Mouse (Mus musculus) limb, embryonic 11.5 days (tissue): ENCODE data around the gene AU021092. TPM values are rescaled to one million over a fixed set of nuclear protein-coding genes. Genes with fewer than 3 reads are reported as not detected.
A peak's percentile ranks its signal among the peaks of the same experiment; 100 is the strongest.
"Not testable (repeated sequence)": the region's sequence is repeated elsewhere in the genome, so short reads cannot be mapped to it uniquely, and the experiment has no call there.

Source experiments
- ATAC-seq: fragments of 200-750 bp; cut with Nextera tagmentation; 2 replicates; pipeline ENCODE4 v1.8.0; 2017; ENCODE audit warnings: low read depth; ENCODE audit not compliant: insufficient number of reproducible peaks, low FRiP score, low TSS enrichment
- DNase-seq: peaks from one replicate; pipeline ENCODE4 v3.0.0-alpha.2; 2015; ENCODE audit warnings: low spot score
- H3K27ac ChIP-seq: fragments of 300-500 bp; sonication (generic); replicated peaks from 2 replicates; pipeline ENCODE4 v1.5.1; 2014; ENCODE audit warnings: low read depth, mild to moderate bottlenecking, low read length
- H3K27me3 ChIP-seq: fragments of 300-500 bp; sonication (generic); 2 replicates; pipeline ENCODE4 v1.6.1; 2014; ENCODE audit warnings: mild to moderate bottlenecking, low read length, mixed read lengths; ENCODE audit not compliant: control insufficient read depth, insufficient read depth
- H3K36me3 ChIP-seq: fragments of 300-500 bp; sonication (generic); 2 replicates; pipeline ENCODE4 v1.6.1; 2014; ENCODE audit warnings: mild to moderate bottlenecking, low read length, moderate library complexity, mixed read lengths; ENCODE audit not compliant: control insufficient read depth, insufficient read depth
- H3K4me1 ChIP-seq: fragments of 300-500 bp; sonication (generic); 2 replicates; pipeline ENCODE4 v1.6.1; 2014; ENCODE audit warnings: low read length, mixed read lengths; ENCODE audit not compliant: control insufficient read depth, insufficient read depth
- H3K4me2 ChIP-seq: fragments of 300-500 bp; sonication (generic); 2 replicates; pipeline ENCODE4 v1.6.1; 2014; ENCODE audit warnings: low read depth, mild to moderate bottlenecking, moderate library complexity; ENCODE audit not compliant: severe bottlenecking
- H3K4me3 ChIP-seq: fragments of 300-500 bp; sonication (generic); 2 replicates; pipeline ENCODE4 v1.5.1; 2014; ENCODE audit warnings: low read depth, low read length
- H3K9ac ChIP-seq: fragments of 300-500 bp; sonication (generic); 2 replicates; pipeline ENCODE4 v1.6.1; 2014; ENCODE audit warnings: mild to moderate bottlenecking, low read length
- H3K9me3 ChIP-seq: fragments of 300-500 bp; sonication (generic); 2 replicates; pipeline ENCODE4 v1.6.1; 2016; ENCODE audit warnings: low read length; ENCODE audit not compliant: control insufficient read depth
- WGBS: fragments of 180-500 bp; shearing (Covaris S2); extraction: QIAGEN DNeasy Blood & Tissue Kit; methylation state at CpG from one replicate; pipeline ENCODE4 v1.1.7; 2014; 5-methylcytosine and 5-hydroxymethylcytosine counted together
- polyA plus RNA-seq: library from polyadenylated mRNA; unstranded; fragments of >200 nt; fragmentation: Nextera tagmentation; extraction: Ambion mirVana; gene quantifications from 2 replicates; pipeline ENCODE4 v1.2.1, GENCODE M21; 2014

AU021092 gene
- polyA plus RNA-seq, 1 experiment from 2014 or later = 1.6 TPM

GRCm38 (mm10) chr16:5252260-5252659 lies 30.2 kb upstream of the AU021092 start:
- H3K9ac ChIP-seq = no peak overlapping the region
- DNase-seq (no peak), ATAC-seq (no peak)
- 90% methylated on average over 2 of the region's 2 CpGs for WGBS
- H3K27ac ChIP-seq = no peak overlapping the region
- H3K9me3 ChIP-seq = no peaks in the 10 kb centered on the region
- H3K36me3 ChIP-seq = no peaks in the 10 kb centered on the region; the same call in 1 of the 2 replicates
- H3K4me1 ChIP-seq = peaks cover 9% of the 10 kb centered on the region; the same call in 1 of the 2 replicates
- no peaks in the 10 kb centered on the region for H3K27me3 ChIP-seq
- H3K4me2 ChIP-seq = no peak overlapping the region
- H3K4me3 ChIP-seq = no peak overlapping the region

- H3K9me3 ChIP-seq = no peaks in the 10 kb centered on the region
- H3K4me2 ChIP-seq = no peak overlapping the region
- no peak for DNase-seq
- no peaks in the 10 kb centered on the region for H3K27me3 ChIP-seq
- no peak overlapping the region for H3K9ac ChIP-seq
- no peaks in the 10 kb centered on the region; the same call in 1 of the 2 replicates for H3K36me3 ChIP-seq
- no peak overlapping the region for H3K27ac ChIP-seq
- 87% methylated on average over 3 of the region's 3 CpGs for whole genome bisulfite sequencing
- H3K4me1 ChIP-seq = peaks cover 7% of the 10 kb centered on the region; the same call in 1 of the 2 replicates
- no peak for ATAC-seq
- no peak overlapping the region for H3K4me3 ChIP-seq
Observed at GRCm38 (mm10) chr16:5250891-5251290, 28.8 kb upstream of the AU021092 start.

- peaks cover 3% of the 10 kb centered on the region; the same call in 1 of the 2 replicates for H3K36me3 ChIP-seq
- no peaks in the 10 kb centered on the region for H3K27me3 ChIP-seq
Observed at GRCm38 (mm10) chr16:5244411-5244810, 22.3 kb upstream of the AU021092 start.

GRCm38 (mm10) chr16:5242882-5243281 lies 20.8 kb upstream of the AU021092 start:
- no peaks in the 10 kb centered on the region for H3K27me3 ChIP-seq
- H3K4me2 ChIP-seq = no peak overlapping the region
- no peaks in the 10 kb centered on the region for H3K4me1 ChIP-seq
- H3K9ac ChIP-seq = no peak overlapping the region
- H3K4me3 ChIP-seq = no peak overlapping the region
- H3K9me3 ChIP-seq = no peaks in the 10 kb centered on the region
- ATAC-seq (no peak), DNase-seq (no peak)
- no peak overlapping the region for H3K27ac ChIP-seq
- 90% methylated on average over 6 of the region's 6 CpGs for WGBS
- peaks cover 3% of the 10 kb centered on the region; the same call in 1 of the 2 replicates for H3K36me3 ChIP-seq

More at GRCm38 (mm10) chr16:5244411-5244810, 22.3 kb upstream of the AU021092 start:
- DNase-seq (peak; percentile 69), ATAC-seq (no peak)
- no peak overlapping the region for H3K9ac ChIP-seq
- H3K27ac ChIP-seq = no peak overlapping the region
- H3K4me2 ChIP-seq = no peak overlapping the region
- 36% methylated on average over 7 of the region's 7 CpGs for WGBS
- no peaks in the 10 kb centered on the region for H3K9me3 ChIP-seq
- H3K4me1 ChIP-seq = no peaks in the 10 kb centered on the region
- no peak overlapping the region for H3K4me3 ChIP-seq

GRCm38 (mm10) chr16:5242355-5242754 lies 20.3 kb upstream of the AU021092 start:
- Histone ChIP-seq H3K4me2 (no peak overlapping the region), H3K27ac (no peak overlapping the region), H3K27me3 (no peaks in the 10 kb centered on the region), H3K4me3 (no peak overlapping the region), H3K9me3 (no peaks in the 10 kb centered on the region), H3K4me1 (no peaks in the 10 kb centered on the region), H3K9ac (no peak overlapping the region), H3K36me3 (peaks cover 3% of the 10 kb centered on the region; the same call in 1 of the 2 replicates)
- ATAC-seq (no peak), DNase-seq (no peak)
- 93% methylated on average over 4 of the region's 4 CpGs for WGBS

GRCm38 (mm10) chr16:5233418-5234313 lies 11.6 kb upstream of the AU021092 start, which contains the start of gene Alg1:
Gene Alg1, plus strand, starts transcription at chr16:5233621.
- Histone ChIP-seq H3K9me3 (no peaks in the 10 kb centered on the region), H3K4me2 (peak within 1 kb of the TSS; percentile 79), H3K9ac (peak within 1 kb of the TSS; percentile 71), H3K27me3 (no peaks in the 10 kb centered on the region), H3K4me3 (peak within 1 kb of the TSS; percentile 86), H3K36me3 (no peaks in the 10 kb centered on the region), H3K4me1 (peaks cover 4% of the 10 kb centered on the region; the same call in 1 of the 2 replicates), H3K27ac (no peak within 1 kb of the TSS)
- WGBS = 2% methylated on average over 47 of the region's 47 CpGs
- DNase-seq (peak; percentile 91), ATAC-seq (peak; percentile 88)

GRCm38 (mm10) chr16:5232982-5233381 lies 10.9 kb upstream of the AU021092 start:
- Histone ChIP-seq H3K27me3 (no peaks in the 10 kb centered on the region), H3K36me3 (no peaks in the 10 kb centered on the region), H3K9me3 (no peaks in the 10 kb centered on the region), H3K27ac (no peak overlapping the region), H3K4me1 (peaks cover 4% of the 10 kb centered on the region; the same call in 1 of the 2 replicates), H3K9ac (no peak overlapping the region), H3K4me2 (no peak overlapping the region), H3K4me3 (peak overlapping the region; percentile 86)
- ATAC-seq = no peak
- WGBS = 72% methylated on average over 4 of the region's 4 CpGs
- DNase-seq = no peak

GRCm38 (mm10) chr16:5228103-5228502 lies 6.0 kb upstream of the AU021092 start:
- not testable (repeated sequence) for H3K36me3 ChIP-seq, H3K4me3 ChIP-seq, H3K4me1 ChIP-seq, H3K27ac ChIP-seq, H3K27me3 ChIP-seq, H3K9me3 ChIP-seq, ATAC-seq, H3K4me2 ChIP-seq, H3K9ac ChIP-seq, DNase-seq
- 66% methylated on average over 3 of the region's 3 CpGs for WGBS
